Mouse (Mus musculus): ENCODE results near the gene Obox1. TPM values are rescaled to one million over a fixed set of nuclear protein-coding genes. Genes with fewer than 3 reads are reported as not detected.

Obox1 gene
- not detected for polyA plus RNA-seq (2015; fragmentation: Illumina TruSeq; extraction: RNeasy Lipid Tissue Mini Kit (QIAGEN cat#74804); ENCODE audit: insufficient read depth, low read depth, low replicate concordance)

GRCm38 (mm10) chr7:15388421-15388998 lies at the start of gene Obox1, which contains the start of gene Obox2:
Gene Obox1, plus strand, starts transcription at chr7:15388948.
Gene Obox2, plus strand, starts transcription at chr7:15388721.

Other genes starting within 250 kb of the Obox1 start
- gene Obox2, start 227 bp upstream of the Obox1 start, polyA plus RNA-seq (2015; fragmentation: Illumina TruSeq; extraction: RNeasy Lipid Tissue Mini Kit (QIAGEN cat#74804); ENCODE audit: insufficient read depth, low read depth, low replicate concordance) = not detected